Mouse (Mus musculus): ENCODE results near the gene Mark4. TPM values are rescaled to one million over a fixed set of nuclear protein-coding genes. Genes with fewer than 3 reads are reported as not detected.
A peak's percentile ranks its signal among the peaks of the same experiment; 100 is the strongest.

The Mark4 gene
- polyA plus RNA-seq, 1 experiment from 2014 or later: 34.8 TPM

- no peak for DNase-seq (ENCODE audit: low read depth, low spot score)
- in situ Hi-C loops (cut with MboI; ENCODE audit: low pct_unique_long_range_greater_than_20kb): no loop called here
- ATAC-seq: no peak
- peaks cover 48% of the 10 kb centered on the region for H3K27me3 ChIP-seq
- no peak for TF ChIP-seq CTCF (IDR thresholded peaks at IDR 0.05)
- POLR2A ChIA-PET: no interaction called here
- CTCF ChIA-PET: no interaction called here
These were observed 13.8 kb upstream of the Mark4 start for GRCm38 (mm10) chr7:19472403-19472802.

- peaks cover 37% of the 10 kb centered on the region for H3K27me3 ChIP-seq
- ATAC-seq: no peak
- DNase-seq (ENCODE audit: low read depth, low spot score): no peak
- ChIA-PET POLR2A (interaction anchor here (0.6 kb wide), 1 partner anchor 92 kb away, joined by 7 read pairs; no protein-coding TSS in a partner anchor), CTCF (no interaction called here)
- TF ChIP-seq CTCF (IDR thresholded peaks at IDR 0.05): no peak
- in situ Hi-C loops (cut with MboI; ENCODE audit: low pct_unique_long_range_greater_than_20kb): no loop called here
These were observed 11.7 kb upstream of the Mark4 start for GRCm38 (mm10) chr7:19470308-19470707.

GRCm38 (mm10) chr7:19469404-19469803, 10.8 kb upstream of the Mark4 start:
- in situ Hi-C loops (cut with MboI; ENCODE audit: low pct_unique_long_range_greater_than_20kb): no loop called here
- no peak for TF ChIP-seq CTCF (IDR thresholded peaks at IDR 0.05)
- DNase-seq (ENCODE audit: low read depth, low spot score) (no peak), ATAC-seq (no peak)
- ChIA-PET POLR2A (no interaction called here), CTCF (no interaction called here)
- peaks cover 29% of the 10 kb centered on the region for H3K27me3 ChIP-seq

DNA sequence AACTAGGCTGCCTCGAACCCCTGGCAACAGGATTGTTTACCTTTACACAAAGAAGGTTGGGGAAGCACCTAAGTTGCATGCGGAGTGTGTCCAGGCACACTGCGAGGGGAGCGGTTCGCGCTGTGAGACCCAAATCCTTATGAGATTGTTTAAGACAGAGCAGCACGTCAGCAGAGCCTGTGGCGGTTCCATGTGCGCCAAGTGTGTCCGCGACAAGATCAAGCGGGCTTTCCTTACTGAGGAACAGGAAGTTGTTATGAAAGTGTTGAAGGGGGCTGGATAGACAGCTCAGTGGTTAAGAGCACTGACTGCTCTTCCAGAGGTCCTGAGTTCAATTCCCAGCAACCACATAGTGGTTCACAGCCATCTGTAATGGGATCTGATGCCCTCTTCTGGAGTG, 9.7 kb upstream of the Mark4 start:
- ChIA-PET POLR2A (no interaction called here), CTCF (no interaction called here)
- in situ Hi-C loops (cut with MboI; ENCODE audit: low pct_unique_long_range_greater_than_20kb): no loop called here
- TF ChIP-seq CTCF (IDR thresholded peaks at IDR 0.05): no peak
- DNase-seq (ENCODE audit: low read depth, low spot score) (no peak), ATAC-seq (no peak)
- H3K27me3 ChIP-seq: peaks cover 24% of the 10 kb centered on the region

DNA sequence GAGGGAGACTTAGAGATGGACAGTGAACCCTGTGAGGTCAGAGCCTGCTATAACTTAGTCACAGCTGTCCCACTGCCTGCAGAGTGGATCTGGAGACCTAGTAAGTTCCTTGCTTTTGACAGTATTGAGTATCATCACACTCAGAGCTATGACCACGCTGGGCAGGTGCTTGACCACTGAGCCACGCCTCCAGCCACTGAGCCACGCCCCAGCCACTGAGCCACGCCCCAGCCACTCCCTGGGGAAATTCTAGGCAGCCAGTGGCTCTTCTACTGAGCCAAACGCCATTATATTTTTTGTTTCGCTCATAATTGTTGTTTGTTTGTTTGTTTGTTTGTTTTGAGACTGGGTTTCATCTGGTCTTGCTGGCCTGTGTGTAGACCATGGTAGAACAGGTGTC, 9.0 kb upstream of the Mark4 start:
- DNase-seq (ENCODE audit: low read depth, low spot score): no peak
- ChIA-PET CTCF (interaction anchor here (0.8 kb wide), 1 partner anchor 122 kb away, joined by 3 read pairs; no protein-coding TSS in a partner anchor), POLR2A (no interaction called here)
- in situ Hi-C loops (cut with MboI; ENCODE audit: low pct_unique_long_range_greater_than_20kb): no loop called here
- peaks cover 19% of the 10 kb centered on the region for H3K27me3 ChIP-seq
- no peak for TF ChIP-seq CTCF (IDR thresholded peaks at IDR 0.05)
- ATAC-seq: no peak

- ChIA-PET POLR2A (interaction anchor here (0.7 kb wide), 1 partner anchor 93 kb away, joined by 4 read pairs; no protein-coding TSS in a partner anchor), CTCF (interaction anchor here (1.1 to 1.3 kb wide), 2 partner anchors 8 to 124 kb away, joined by 3 to 4 read pairs; no protein-coding TSS in a partner anchor)
- H3K27me3 ChIP-seq: peaks cover 11% of the 10 kb centered on the region
- DNase-seq (ENCODE audit: low read depth, low spot score) (no peak), ATAC-seq (no peak)
- no peak for TF ChIP-seq CTCF (IDR thresholded peaks at IDR 0.05)
- in situ Hi-C loops (cut with MboI; ENCODE audit: low pct_unique_long_range_greater_than_20kb): no loop called here
These were observed 8.1 kb upstream of the Mark4 start for GRCm38 (mm10) chr7:19466602-19467145.

- ATAC-seq: no peak
- in situ Hi-C loops (cut with MboI; ENCODE audit: low pct_unique_long_range_greater_than_20kb): loop anchor here (5.0 kb wide), 1 partner anchor 33 kb away; no protein-coding TSS in a partner anchor
- ChIA-PET POLR2A (interaction anchor here (0.6 to 1.0 kb wide), 2 partner anchors 13 to 14 kb away, joined by 4 read pairs; no protein-coding TSS in a partner anchor), CTCF (no interaction called here)
- no peak for TF ChIP-seq CTCF (IDR thresholded peaks at IDR 0.05)
- H3K27me3 ChIP-seq: peaks cover 8% of the 10 kb centered on the region
- no peak for DNase-seq (ENCODE audit: low read depth, low spot score)
These were observed 6.0 kb upstream of the Mark4 start for GRCm38 (mm10) chr7:19464367-19465307.

GRCm38 (mm10) chr7:19462884-19463381, 4.3 kb upstream of the Mark4 start, which contains the start of gene Exoc3l2:
Gene Exoc3l2, plus strand, starts transcription at chr7:19463331.
- POLR2A ChIA-PET: no interaction called here
- no peak for TF ChIP-seq CTCF (IDR thresholded peaks at IDR 0.05)
- CTCF ChIA-PET: interaction anchor here (1.5 kb wide), 1 partner anchor 24 kb away, joined by 3 read pairs; no protein-coding TSS in a partner anchor
- ATAC-seq: no peak
- in situ Hi-C loops (cut with MboI; ENCODE audit: low pct_unique_long_range_greater_than_20kb): loop anchor here (5.0 kb wide), 1 partner anchor 34 kb away; no protein-coding TSS in a partner anchor
- DNase-seq (ENCODE audit: low read depth, low spot score): no peak
- H3K27me3 ChIP-seq: no peaks in the 10 kb centered on the region

- no peaks in the 10 kb centered on the region for H3K27me3 ChIP-seq
- ChIA-PET POLR2A (no interaction called here), CTCF (interaction anchor here (1.1 to 1.5 kb wide), 4 partner anchors 25 to 109 kb away, joined by 3 to 7 read pairs (median 3); no protein-coding TSS in a partner anchor)
- DNase-seq (ENCODE audit: low read depth, low spot score) (no peak), ATAC-seq (no peak)
- TF ChIP-seq CTCF (IDR thresholded peaks at IDR 0.05): no peak
- in situ Hi-C loops (cut with MboI; ENCODE audit: low pct_unique_long_range_greater_than_20kb): loop anchor here (5.0 kb wide), 1 partner anchor 35 kb away; no protein-coding TSS in a partner anchor
These were observed 3.8 kb upstream of the Mark4 start for GRCm38 (mm10) chr7:19462443-19462842.

GRCm38 (mm10) chr7:19461488-19461887, 2.9 kb upstream of the Mark4 start:
- POLR2A ChIA-PET: no interaction called here
- peak; percentile 92 for TF ChIP-seq CTCF (IDR thresholded peaks at IDR 0.05)
- CTCF ChIA-PET: interaction anchor here (0.8 to 1.5 kb wide), 10 partner anchors 10 to 144 kb away, joined by 3 to 7 read pairs (median 3); no protein-coding TSS in a partner anchor
- DNase-seq (ENCODE audit: low read depth, low spot score) (no peak), ATAC-seq (no peak)
- in situ Hi-C loops (cut with MboI; ENCODE audit: low pct_unique_long_range_greater_than_20kb): loop anchor here (5.0 kb wide), 1 partner anchor 36 kb away; no protein-coding TSS in a partner anchor
- no peaks in the 10 kb centered on the region for H3K27me3 ChIP-seq
